Mouse (Mus musculus) CD4-positive naive resting alpha-beta T cell, adult 57 days (primary cell): Measurements from ENCODE around the gene Myh13. TPM values are rescaled to one million over a fixed set of nuclear protein-coding genes. Genes with fewer than 3 reads are reported as not detected.

Source experiments
- total RNA-seq: library from RNA; stranded (reverse); gene quantifications from one replicate; pipeline ENCODE4 v1.2.4, GENCODE M21; 2023

Gene Myh13
- total RNA-seq, result not detected

DNA sequence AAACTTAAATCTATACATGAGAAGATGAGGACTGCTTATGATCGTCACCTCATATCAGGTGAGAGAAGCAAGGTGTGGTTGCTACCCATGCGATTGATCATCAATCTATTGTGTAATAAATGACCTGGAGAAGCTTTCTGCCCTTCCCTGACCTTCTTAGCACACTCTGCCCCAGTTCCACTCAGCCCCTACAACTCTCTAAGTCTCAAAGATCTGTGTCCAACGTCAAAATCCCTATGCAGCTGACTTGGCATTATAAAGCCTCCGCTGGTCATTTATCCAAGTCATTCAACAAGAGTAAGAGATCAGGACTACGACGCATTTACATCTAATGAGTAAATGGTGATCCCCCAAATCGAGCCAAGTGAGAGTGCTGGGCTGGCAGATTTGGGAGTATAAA, at the start of gene Myh13:
TSS of gene Myh13 (plus strand) at position 301 of the 400 bp plus-strand sequence.

GRCm38 (mm10) chr11:67276601-67277174, 44.8 kb upstream of the Myh13 start, which contains the start of gene Myh8:
Gene Myh8, plus strand, starts transcription at chr11:67277124.

Other genes starting within 250 kb of the Myh13 start
- 0.18 TPM for gene Myh3, start 243.4 kb upstream of the Myh13 start, total RNA-seq
- gene Myh2, start 150.6 kb upstream of the Myh13 start, total RNA-seq, result not detected
- not detected for gene Myh1, start 121.6 kb upstream of the Myh13 start, total RNA-seq
- not detected for gene Myh4, start 83.6 kb upstream of the Myh13 start, total RNA-seq
- gene Myh8, start 44.5 kb upstream of the Myh13 start, total RNA-seq, result not detected
- gene Gas7, start 133.8 kb downstream of the Myh13 start, total RNA-seq, result 0.89 TPM